Mouse (Mus musculus) urinary bladder, postnatal 25 days (tissue): Measurements from ENCODE around the gene Pms2.

Source experiments
- DNase-seq: peaks from one replicate; pipeline ENCODE4 v3.0.0; 2022; ENCODE audit warnings: low spot score

The Pms2 gene

DNA sequence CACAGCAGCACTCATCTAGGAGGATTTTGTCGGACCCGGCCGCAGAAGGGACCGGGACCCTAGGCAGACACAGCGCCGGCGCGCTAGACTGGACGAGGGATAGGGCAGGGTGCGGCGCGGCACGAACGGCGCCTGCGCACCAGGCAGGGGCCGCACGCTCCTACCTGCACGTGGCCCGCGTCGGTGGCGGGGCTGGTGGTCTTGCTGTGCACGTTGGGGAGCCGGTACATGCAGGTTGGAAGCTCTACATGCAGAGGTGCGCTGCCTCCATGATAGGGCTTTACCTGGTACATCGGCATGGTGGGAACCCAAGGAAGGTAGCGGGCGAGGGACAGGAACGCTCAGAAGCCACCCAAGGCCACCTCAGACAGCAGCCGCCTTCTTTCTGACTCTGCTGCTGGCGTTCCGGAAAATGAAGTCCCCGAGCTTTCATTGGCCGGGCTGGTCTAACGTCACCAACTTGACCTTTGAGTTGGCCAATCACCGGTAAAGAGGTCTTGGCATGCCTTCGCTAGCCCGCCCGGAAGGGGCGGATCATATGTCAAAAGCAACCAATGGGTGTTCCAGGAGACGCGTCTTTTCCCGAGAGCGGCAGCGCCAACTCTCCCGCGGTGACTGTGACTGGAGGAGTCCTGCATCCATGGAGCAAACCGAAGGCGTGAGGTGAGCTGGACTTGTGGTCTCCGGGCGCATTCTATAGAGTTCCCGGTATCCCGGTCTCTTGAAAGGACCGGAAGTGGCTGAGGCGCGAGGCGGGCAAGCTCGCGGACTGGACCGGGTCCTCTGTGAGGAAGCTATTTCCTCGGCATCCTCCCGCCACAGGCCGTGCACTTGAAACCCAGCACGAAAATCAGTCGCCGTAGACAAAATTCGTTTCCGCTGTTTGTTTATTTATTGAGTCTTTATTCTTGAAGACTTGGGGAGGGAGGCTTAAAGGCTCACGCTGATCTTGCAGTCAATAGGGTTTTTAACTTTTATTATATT, at the start of gene Pms2, which contains the start of gene Aimp2:
TSS of gene Pms2 (plus strand) at position 548 of the 984 bp plus-strand sequence.
TSS of gene Aimp2 (minus strand) at position 431 of the 984 bp plus-strand sequence.
- DNase-seq = peak; percentile 83

DNA sequence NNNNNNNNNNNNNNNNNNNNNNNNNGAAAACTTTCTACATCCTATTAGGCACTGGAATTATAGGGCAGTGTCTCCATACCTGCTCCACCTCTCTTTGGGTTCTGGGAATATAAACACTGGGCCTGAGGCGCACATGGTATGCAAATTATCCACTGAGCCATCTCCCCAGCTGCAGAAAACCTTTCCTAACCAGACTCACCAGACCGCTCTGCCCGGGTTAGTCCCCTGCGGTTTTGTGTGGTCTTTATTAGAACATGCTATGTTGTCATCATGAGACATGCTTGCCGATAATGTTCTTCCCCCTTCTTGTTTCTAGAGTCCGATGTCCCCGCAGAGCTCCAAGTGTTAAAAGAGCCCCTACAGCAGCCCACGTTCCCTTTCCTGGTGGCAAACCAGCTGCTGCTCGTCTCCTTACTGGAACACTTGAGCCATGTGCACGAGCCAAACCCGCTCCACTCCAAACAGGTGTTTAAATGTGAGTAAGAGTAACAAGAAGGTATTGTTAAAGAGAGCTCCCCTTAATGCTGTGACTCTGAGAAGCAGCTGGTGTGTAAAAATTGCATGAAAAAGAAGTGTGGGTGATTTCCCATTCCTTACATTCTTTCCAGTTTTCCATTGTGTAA, 38.1 kb upstream of the Pms2 start:
- no peak for DNase-seq

DNA sequence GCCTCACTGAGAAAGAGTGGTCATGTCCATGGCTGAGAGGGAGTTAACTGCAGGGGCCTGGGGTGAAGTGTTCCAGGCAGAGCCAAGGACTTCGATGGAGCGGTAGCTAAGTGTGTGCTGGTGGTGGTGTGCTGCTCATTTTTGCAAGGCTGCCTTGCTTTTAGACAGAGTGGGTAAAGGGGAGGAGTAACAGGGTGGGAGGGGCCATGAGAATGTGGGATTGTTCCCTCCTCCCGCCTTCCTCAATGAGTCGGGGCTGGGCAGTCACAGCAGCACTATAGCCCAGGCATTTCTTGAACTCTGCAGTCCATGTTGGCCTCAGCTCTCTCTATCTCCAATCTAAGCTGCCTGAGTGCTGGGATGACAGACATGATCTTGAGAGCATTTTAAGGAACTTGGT, 35.2 kb upstream of the Pms2 start:
- DNase-seq = no peak

DNA sequence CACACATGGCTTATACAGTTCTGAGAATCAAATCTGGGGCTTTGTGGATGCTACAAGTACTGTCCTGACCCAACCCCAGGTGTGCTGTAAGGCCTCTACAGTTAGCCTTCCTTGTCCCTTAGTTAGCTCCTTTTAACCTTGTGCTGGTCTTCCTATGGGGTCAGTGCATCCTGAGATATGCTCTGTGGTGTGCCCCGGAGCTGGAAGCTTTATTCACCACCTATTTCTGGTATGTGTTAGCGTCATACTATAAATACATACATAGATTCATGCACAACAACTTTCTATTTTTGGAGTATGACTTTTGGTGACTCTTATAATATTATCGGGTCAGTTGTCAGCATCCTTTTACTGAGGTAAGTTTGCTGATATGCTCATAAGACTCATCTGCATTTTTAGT, 24.5 kb upstream of the Pms2 start:
- DNase-seq = no peak

DNA sequence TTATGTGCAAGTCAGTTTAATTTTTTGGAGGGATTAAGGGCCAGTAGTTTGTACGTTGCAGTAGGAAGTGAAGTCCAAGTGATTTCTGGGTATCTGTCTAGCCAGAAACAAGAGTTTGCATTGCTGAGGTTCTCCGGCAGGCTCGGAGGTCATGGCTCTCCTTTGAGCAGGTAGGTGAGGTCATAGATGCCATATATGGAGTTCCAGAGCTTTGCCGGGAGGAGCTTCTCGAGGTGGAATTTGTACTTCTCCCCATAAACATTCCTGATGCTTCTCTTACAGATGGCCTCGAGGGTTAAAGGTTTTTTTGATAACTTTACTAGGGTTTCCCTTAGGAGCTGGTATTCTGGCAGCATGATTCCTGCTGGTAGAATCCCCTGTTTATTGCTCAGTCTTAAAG, 19.0 kb upstream of the Pms2 start:
- no peak for DNase-seq

DNA sequence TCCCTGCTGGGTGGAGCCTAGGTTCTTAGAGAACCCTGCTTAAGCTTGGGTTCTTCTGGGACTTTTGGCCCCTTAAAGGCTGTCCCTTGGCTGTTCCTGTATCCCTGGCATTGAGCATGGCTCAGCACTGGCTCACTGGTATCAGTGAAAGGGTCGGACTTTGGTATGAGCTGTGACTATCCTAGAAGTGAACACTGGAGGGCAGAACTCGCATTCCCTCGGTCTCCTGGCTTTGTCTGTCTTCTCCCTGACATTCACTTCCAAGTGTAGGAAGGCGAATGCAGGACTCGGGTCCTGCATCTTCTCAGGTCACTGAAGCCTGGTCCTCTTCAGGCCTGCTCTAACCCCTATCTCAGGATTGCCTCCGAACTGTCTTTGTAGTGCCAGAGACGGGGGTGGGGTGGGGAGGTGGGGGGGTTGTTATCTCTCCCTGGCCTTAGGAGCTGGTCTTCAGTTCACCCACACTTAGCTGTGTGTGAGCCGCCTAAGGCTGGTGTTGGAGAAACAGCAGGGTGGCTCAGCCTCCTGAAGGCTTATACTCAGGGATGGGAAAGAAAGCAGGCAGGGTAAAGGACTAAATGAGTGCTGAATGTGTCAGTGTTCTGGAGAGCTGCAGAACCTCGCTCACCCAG, 17.4 kb upstream of the Pms2 start:
- no peak for DNase-seq

DNA sequence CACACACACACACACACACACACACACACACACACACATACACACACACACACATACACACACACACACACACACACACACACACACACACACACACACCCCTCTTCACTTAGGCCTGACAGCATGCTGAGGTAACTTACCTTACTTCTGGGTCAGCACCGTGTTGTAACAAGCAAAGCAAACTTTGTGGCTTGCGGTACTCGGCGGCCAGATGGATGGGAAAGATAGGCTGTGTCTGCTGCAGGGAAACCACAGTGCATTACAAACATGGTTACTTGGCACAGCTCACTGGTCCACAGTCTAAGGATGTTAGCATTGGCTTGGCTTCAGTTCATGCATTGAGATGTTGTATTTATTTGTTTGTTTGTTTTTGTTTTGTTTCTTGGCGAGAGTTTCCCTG, 16.4 kb upstream of the Pms2 start:
- peak; percentile 38 for DNase-seq

DNA sequence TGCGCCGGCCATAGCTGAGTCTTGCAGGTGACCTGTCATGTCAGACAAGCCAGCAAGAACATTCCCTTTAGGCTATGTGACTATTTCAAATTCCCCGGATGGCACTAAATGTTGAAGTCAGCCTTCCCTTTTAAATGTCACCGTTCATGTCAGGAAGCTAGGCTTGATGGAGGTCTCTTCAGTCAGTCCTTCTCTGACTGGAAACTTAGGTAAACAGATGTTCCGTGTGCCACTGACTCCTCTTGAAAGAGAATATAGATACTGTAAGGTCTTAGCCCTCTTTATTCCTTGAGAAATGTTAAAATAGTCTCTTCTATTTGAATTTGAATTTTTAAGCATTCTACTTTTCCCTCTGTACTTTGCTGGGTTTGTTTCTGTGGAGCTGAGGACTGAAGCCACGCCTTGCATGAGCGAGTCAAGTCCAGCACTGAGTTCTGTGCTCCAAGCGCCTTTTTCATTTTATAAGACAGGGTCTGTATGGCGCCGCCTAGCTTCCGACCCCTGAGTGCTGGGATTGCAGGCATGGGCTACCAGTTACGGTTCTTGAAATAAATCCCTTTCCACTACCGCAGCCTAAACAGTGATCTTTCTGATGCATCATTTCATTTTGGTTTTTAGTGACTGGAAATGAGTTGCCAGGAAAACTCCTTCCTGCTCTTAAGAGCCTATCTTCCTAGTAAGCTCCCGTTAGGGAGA, 12.0 kb upstream of the Pms2 start, which contains the start of gene Ankrd61:
TSS of gene Ankrd61 (minus strand) at position 51 of the 696 bp plus-strand sequence.
- DNase-seq = no peak

DNA sequence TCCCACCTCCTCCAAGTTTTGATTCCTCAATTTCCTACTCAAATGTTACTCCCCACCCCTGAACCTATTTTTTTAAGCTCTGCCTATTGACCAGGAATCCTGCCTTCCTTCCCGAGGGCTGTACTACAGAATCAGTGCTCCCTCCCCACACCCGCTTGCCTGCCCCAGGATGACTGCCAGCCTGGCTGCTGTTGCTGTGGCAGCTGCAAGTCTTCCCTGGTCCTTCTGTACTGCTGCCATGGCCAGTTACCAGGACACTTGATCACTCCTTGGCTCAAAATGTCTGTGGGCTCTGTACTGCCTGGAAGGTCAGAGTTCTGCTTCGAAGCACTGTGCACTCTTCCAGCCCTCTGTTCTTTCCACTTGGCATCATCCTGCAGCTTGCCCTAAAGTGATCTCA, 7.7 kb upstream of the Pms2 start:
- DNase-seq = no peak

DNA sequence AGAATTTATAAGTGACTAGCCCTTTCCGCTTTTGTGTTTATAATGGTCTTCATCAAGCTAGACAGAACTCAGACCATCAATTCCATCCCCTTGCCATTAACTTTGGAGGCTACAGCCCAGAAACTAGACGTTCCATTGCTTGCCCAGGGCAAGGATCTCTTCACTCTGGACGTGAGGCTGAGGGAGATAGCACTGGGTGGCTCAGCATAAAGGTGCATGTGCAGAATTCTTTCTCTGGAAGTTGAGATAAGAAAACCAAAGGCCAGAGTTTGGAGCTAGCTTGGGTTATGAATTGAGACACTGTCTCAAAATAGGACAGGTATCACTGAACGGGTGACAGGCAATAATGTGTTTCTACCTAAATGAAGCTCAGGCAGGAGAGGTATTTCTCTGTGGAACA, 6.0 kb upstream of the Pms2 start:
- DNase-seq = no peak

DNA sequence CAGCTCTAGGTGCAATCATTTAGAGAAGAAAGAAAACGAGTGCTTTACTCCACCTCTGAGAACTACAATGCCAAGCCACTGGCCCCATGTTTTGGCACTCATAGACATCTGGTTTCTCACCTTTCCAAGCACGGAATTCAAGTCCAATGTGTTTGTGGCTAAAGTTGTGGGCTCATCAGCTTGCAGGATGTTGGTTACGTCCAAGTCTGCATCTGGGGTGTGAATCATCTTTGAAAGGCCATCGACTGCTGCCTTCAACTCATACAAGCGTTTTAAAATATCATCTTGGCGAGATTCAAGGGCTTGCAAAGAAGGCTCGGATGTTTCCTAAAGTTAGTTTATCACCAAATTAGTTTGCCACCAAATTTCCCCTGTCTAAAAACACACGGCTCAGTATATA, 3.3 kb upstream of the Pms2 start:
- no peak for DNase-seq

DNA sequence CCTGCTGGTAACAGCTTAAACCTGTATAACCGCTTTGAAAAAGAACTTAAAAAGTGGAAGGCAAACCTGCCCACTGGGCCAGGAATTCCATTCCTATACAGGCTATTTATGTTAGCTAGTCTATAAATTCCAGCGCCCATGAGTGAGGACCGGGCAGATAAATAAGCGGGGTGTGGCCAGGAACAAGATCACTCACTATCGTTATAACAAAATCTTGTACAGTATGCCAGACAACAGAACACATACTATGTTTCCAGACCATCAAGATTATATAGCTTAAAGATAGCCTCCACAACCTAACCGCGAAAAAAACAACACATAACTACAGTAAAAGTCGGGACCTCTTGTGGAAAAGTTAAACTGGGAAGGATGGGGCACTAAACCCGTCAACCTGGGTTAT, 838 bp upstream of the Pms2 start:
- DNase-seq = no peak

DNA sequence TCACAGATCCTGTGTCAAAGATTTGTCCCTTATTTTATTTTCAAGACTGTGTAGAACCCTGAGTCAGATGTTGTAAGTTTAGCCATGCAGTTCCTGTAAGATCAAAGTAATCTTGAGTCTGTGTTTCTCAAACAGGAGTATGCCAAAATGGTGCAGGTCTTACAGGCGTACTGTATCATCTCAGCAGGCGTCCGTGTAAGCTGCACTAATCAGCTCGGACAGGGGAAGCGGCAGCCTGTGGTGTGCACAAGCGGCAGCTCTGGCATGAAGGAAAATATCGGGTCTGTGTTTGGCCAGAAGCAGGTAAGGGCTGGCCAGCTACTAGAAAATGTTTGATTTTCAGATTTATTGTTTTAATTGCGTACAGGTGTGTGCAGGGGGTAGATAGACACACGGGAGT, 6.5 kb downstream of the Pms2 start:
- DNase-seq = no peak

DNA sequence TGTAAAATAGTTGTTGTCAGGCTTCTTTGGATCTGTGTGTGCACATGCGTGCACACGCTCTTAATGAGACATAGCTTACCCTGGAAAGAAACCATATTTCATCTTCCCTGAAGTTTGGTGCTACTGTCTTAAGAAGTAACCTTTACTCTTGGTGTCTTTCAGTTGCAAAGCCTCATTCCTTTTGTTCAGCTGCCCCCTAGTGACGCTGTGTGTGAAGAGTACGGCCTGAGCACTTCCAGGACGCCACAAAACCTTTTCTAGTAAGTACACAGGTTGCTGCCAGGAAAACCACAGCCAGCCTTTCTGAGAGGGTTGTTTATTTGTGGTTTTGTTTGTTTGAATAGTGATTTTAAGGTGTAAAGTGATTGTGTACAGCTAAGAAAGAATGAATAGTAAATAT, 7.7 kb downstream of the Pms2 start:
- peak; percentile 20 for DNase-seq

DNA sequence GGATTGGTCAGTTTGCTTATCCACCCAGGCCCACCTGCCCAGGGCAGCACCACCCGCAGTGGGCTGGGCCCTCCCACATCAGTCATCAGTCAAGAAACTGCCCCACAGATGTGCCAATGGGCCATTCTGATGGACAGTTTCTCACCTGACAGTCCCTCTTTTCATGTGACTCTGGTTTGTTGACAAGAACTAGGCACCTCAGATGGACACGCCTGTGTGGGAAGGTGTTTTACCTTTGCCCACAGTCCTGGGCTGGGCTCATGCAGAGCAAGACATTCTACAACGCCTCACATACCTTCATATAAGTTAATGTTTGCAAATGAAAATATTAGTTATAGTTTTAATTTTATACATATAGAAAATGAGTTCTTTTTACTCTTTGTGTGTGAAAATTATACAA, 8.4 kb downstream of the Pms2 start:
- no peak for DNase-seq

DNA sequence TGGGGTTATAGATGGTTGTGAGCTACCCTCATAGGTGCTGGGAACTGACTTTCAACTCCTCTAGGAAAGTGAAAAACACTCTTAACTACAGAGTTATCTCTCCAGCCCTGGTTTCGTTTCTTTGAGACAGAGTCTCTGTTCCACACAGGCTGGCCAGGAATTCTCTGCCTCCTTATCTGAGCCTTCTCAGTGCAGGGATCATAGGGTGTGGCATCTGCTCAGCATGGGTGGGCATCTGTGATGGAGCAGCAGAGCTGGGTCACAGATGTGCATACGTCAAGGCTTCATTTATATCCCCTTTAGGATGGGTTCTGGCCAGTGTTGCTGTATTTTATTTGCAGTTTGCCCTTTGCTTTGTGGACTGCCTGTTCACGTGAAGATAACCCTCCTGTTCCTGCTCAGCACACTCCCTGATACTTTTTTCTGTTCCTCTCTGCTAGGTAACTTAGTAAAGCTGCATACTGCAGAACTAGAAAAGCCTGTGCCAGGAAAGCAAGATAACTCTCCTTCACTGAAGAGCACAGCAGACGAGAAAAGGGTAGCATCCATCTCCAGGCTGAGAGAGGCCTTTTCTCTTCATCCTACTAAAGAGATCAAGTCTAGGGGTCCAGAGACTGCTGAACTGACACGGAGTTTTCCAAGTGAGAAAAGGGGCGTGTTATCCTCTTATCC, 15.2 kb downstream of the Pms2 start:
- DNase-seq = no peak

DNA sequence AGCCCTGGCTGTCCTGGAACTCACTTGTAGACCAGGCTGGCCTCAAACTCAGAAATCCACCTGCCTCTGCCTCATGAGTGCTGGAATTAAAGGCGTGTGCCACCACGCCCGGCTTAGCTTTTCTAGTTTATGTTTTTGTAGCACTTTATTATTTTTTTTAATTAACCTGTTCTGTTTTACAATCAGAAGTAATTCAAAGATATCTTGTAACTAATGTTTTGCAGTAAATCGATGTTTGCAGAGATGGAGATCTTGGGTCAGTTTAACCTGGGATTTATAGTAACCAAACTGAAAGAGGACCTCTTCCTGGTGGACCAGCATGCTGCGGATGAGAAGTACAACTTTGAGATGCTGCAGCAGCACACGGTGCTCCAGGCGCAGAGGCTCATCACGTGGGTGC, 18.1 kb downstream of the Pms2 start, which contains the start of gene Gm42421:
TSS of gene Gm42421 (plus strand) at position 301 of the 400 bp plus-strand sequence.
- DNase-seq = no peak

DNA sequence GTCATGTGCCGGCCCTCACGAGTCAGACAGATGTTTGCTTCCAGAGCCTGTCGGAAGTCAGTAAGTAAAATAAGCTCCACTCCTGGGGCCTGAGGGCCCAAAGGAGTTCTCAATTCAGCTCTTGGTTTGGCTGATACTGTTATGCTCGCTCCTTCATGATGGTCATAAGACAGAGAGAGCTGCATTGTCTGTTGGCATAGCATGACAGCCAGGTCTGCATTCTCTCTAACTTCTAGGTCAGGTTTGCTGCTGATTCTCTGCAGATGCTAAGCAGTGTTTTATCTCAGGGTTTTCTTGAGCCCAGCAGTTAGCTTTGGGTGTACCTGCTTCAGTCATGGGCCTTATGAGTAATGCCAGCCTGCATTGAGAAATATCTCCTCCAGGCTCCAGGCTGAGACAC, 19.5 kb downstream of the Pms2 start:
- no peak for DNase-seq

DNA sequence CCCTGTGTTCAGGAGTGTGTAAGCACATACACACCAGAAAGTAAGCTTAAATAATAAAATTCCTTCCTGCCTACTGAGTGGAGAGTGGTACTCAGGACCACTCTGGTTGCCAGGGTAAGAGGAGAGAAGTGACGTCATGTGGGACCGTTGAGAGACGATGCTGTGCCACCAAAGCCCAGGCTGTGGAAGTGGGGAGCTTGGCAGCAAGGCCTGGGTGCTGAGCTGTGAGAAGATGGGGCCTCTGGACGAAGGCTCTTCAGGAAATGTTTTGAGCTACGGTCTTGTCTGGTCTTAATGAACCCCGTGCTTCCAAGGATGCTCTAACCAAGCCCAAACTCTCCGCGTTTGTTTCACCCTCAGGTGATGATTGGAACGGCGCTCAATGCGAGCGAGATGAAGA, 20.9 kb downstream of the Pms2 start:
- no peak for DNase-seq

DNA sequence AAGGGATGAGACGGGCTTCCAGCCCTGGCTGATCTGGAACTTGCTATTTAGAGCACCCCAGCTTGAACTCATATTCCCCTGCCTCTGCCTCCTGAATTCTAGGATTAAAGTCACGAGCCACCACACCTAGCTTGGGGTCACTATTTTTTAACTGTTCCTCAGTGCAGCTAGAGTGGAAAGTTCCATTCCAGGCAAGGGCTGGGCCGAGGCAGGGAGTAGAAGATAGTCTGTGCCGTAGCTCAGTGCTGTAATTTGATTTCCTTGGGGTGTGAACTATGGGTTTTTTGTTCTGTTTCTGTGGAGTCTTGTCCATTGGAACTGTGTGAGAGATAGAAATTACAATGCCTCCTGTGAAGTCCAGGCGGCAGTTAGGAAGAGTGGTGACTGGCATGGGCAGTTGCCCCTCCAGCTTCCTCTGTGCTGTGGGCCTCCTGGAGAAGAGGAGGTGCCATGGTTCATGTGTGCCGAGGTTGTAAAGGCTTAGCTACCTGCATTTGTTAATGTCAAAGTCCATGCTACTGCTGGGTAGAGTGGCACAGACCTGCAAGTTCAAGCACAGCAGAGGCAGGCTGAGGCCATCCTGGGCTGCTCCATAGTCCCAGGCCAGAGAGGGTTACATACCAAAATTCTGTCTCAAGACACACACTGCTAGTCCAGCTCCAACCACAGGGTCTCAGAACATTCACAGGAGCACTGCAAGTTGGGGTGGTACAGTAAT, 22.3 kb downstream of the Pms2 start:
- no peak for DNase-seq

DNA sequence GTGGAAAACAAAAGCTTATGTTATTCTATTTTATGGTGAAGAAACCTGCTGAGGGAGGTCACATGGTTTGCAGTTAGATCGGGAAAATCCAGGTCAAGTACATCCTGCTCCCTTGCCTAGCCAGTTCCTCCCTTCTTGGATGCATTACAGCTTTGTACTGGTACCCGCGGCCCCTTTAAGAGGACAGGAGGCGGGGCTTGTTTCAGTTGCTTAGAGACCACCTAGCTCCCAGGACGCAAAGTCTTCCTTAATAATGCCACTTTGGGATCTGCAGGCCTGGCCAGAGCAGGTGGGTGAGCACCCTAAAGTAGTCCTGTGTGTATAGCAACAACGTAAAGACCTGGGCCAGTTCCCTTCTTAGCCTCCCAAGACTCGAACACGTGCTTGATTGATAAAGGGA, 23.1 kb downstream of the Pms2 start, which contains the start of gene Rsph10b:
TSS of gene Rsph10b (plus strand) at position 205 of the 400 bp plus-strand sequence.
- DNase-seq = no peak
